Mouse (Mus musculus) E14TG2a.4 (cell line): ENCODE data around the gene Gcnt4.

Source experiments
- H3K27me3 ChIP-seq: 2 replicates; pipeline ENCODE4 v1.6.1; 2014; ENCODE audit warnings: low read length, control low read depth; ENCODE audit not compliant: insufficient read depth
- H3K36me3 ChIP-seq: 2 replicates; pipeline ENCODE4 v1.6.1; 2014; ENCODE audit warnings: low read length, control low read depth; ENCODE audit not compliant: insufficient read depth
- H3K4me1 ChIP-seq: replicated peaks from 2 replicates; pipeline ENCODE4 v1.6.1; 2014; ENCODE audit warnings: low read depth, low read length, control low read depth
- H3K4me3 ChIP-seq: replicated peaks from 2 replicates; pipeline ENCODE4 v1.5.1; 2014; ENCODE audit warnings: mild to moderate bottlenecking, low read length
- H3K9me3 ChIP-seq: 2 replicates; pipeline ENCODE4 v1.6.1; 2014; ENCODE audit warnings: low read length, control low read depth
- CTCF ChIP-seq: conservative IDR thresholded peaks from 2 replicates; pipeline ENCODE4 v1.5.1; 2014; ENCODE audit warnings: low read length
- NANOG ChIP-seq: IDR thresholded peaks from 2 replicates; pipeline ENCODE4 v1.6.1; 2014; ENCODE audit warnings: borderline replicate concordance, low read length, mixed read lengths
- POU5F1 ChIP-seq: IDR thresholded peaks from 2 replicates; pipeline ENCODE4 v1.6.1; 2014; ENCODE audit warnings: low read length, borderline replicate concordance

The Gcnt4 gene

GRCm38 (mm10) chr13:96961366-96962157 lies 37.1 kb downstream of the Gcnt4 start:
- no peak overlapping the region for H3K4me3 ChIP-seq
- H3K9me3 ChIP-seq = peaks cover 4% of the 10 kb centered on the region; the same call in 1 of the 2 replicates
- TF ChIP-seq POU5F1 (no peak), NANOG (no peak), CTCF (no peak)
- no peaks in the 10 kb centered on the region for H3K27me3 ChIP-seq
- H3K36me3 ChIP-seq = no peaks in the 10 kb centered on the region
- peaks cover 5% of the 10 kb centered on the region; the same call in 1 of the 2 replicates for H3K4me1 ChIP-seq

GRCm38 (mm10) chr13:96962801-96963200 lies 38.3 kb downstream of the Gcnt4 start:
- peaks cover 3% of the 10 kb centered on the region; the same call in 1 of the 2 replicates for H3K4me1 ChIP-seq
- no peaks in the 10 kb centered on the region for H3K9me3 ChIP-seq
- H3K36me3 ChIP-seq = no peaks in the 10 kb centered on the region
- no peak overlapping the region for H3K4me3 ChIP-seq
- no peaks in the 10 kb centered on the region for H3K27me3 ChIP-seq
- TF ChIP-seq CTCF (no peak), POU5F1 (no peak), NANOG (no peak)

GRCm38 (mm10) chr13:96964981-96965380 lies 40.5 kb downstream of the Gcnt4 start:
- H3K4me3 ChIP-seq = no peak overlapping the region
- no peaks in the 10 kb centered on the region for H3K4me1 ChIP-seq
- TF ChIP-seq CTCF (no peak), POU5F1 (no peak), NANOG (no peak)
- 0 out of 2 replicates have a peak, but pooled peaks cover 5% of the 10 kb centered on the region for H3K9me3 ChIP-seq
- no peaks in the 10 kb centered on the region for H3K36me3 ChIP-seq
- H3K27me3 ChIP-seq = no peaks in the 10 kb centered on the region

GRCm38 (mm10) chr13:96966210-96967089 lies 42.0 kb downstream of the Gcnt4 start:
- H3K27me3 ChIP-seq = no peaks in the 10 kb centered on the region
- no peaks in the 10 kb centered on the region for H3K36me3 ChIP-seq
- H3K9me3 ChIP-seq = 0 out of 2 replicates have a peak, but pooled peaks cover 5% of the 10 kb centered on the region
- TF ChIP-seq NANOG = no peak
- TF ChIP-seq POU5F1 = no peak
- no peak for TF ChIP-seq CTCF
- no peaks in the 10 kb centered on the region for H3K4me1 ChIP-seq
- H3K4me3 ChIP-seq = no peak overlapping the region

- no peaks in the 10 kb centered on the region for H3K4me1 ChIP-seq
- no peak overlapping the region for H3K4me3 ChIP-seq
- no peak for TF ChIP-seq NANOG
- no peak for TF ChIP-seq POU5F1
- no peak for TF ChIP-seq CTCF
- H3K27me3 ChIP-seq = no peaks in the 10 kb centered on the region
- H3K9me3 ChIP-seq = 0 out of 2 replicates have a peak, but pooled peaks cover 5% of the 10 kb centered on the region
- H3K36me3 ChIP-seq = no peaks in the 10 kb centered on the region
Observed at GRCm38 (mm10) chr13:96967091-96967490, 42.6 kb downstream of the Gcnt4 start.

- H3K9me3 ChIP-seq = 0 out of 2 replicates have a peak, but pooled peaks cover 5% of the 10 kb centered on the region
- TF ChIP-seq NANOG (no peak), CTCF (no peak), POU5F1 (no peak)
- H3K36me3 ChIP-seq = no peaks in the 10 kb centered on the region
- no peak overlapping the region for H3K4me3 ChIP-seq
- H3K27me3 ChIP-seq = no peaks in the 10 kb centered on the region
- no peaks in the 10 kb centered on the region for H3K4me1 ChIP-seq
Observed at GRCm38 (mm10) chr13:96967822-96968221, 43.3 kb downstream of the Gcnt4 start.

- Histone ChIP-seq H3K4me3 (no peak overlapping the region), H3K36me3 (no peaks in the 10 kb centered on the region), H3K9me3 (0 out of 2 replicates have a peak, but pooled peaks cover 5% of the 10 kb centered on the region), H3K27me3 (no peaks in the 10 kb centered on the region), H3K4me1 (no peaks in the 10 kb centered on the region)
- TF ChIP-seq NANOG (no peak), CTCF (no peak), POU5F1 (no peak)
Observed at GRCm38 (mm10) chr13:96971076-96971475, 46.6 kb downstream of the Gcnt4 start.

- Histone ChIP-seq H3K4me3 (no peak overlapping the region), H3K4me1 (no peaks in the 10 kb centered on the region), H3K27me3 (no peaks in the 10 kb centered on the region), H3K36me3 (no peaks in the 10 kb centered on the region), H3K9me3 (0 out of 2 replicates have a peak, but pooled peaks cover 5% of the 10 kb centered on the region)
- TF ChIP-seq POU5F1 = no peak
Observed at GRCm38 (mm10) chr13:96971861-96972282, 47.4 kb downstream of the Gcnt4 start.
